Mouse (Mus musculus) cerebellum, postnatal 14 days (tissue): Measurements from ENCODE around the gene Ephb4.

ENCODE experiments used
- DNase-seq, 2 experiments: peaks; one replicate each; pipeline ENCODE4 v3.0.0; 2021; ENCODE audit warnings: mixed read lengths in 2 of 2

The Ephb4 gene

GRCm38 (mm10) chr5:137335066-137335465 lies 14.8 kb upstream of the Ephb4 start:
- DNase-seq, result no peak

GRCm38 (mm10) chr5:137337190-137337589 lies 12.7 kb upstream of the Ephb4 start:
- DNase-seq, result no peak

- peak; percentile 92 to 95 for DNase-seq
Measured at GRCm38 (mm10) chr5:137338256-137338655, 11.7 kb upstream of the Ephb4 start.

- DNase-seq, result peak; percentile 70 to 73
Measured at GRCm38 (mm10) chr5:137338663-137339289, 11.1 kb upstream of the Ephb4 start.

- peak; percentile 51 to 64 for DNase-seq
Measured at GRCm38 (mm10) chr5:137339290-137339979, 10.5 kb upstream of the Ephb4 start.

- no peak for DNase-seq
Measured at GRCm38 (mm10) chr5:137340222-137340621, 9.7 kb upstream of the Ephb4 start.

GRCm38 (mm10) chr5:137342407-137343012 lies 7.4 kb upstream of the Ephb4 start:
- DNase-seq, result no peak

GRCm38 (mm10) chr5:137343412-137343811 lies 6.5 kb upstream of the Ephb4 start:
- no peak for DNase-seq

GRCm38 (mm10) chr5:137343869-137344268 lies 6.0 kb upstream of the Ephb4 start:
- DNase-seq, result no peak

GRCm38 (mm10) chr5:137345821-137346220 lies 4.1 kb upstream of the Ephb4 start:
- no peak for DNase-seq

- no peak for DNase-seq
Measured at GRCm38 (mm10) chr5:137346388-137346787, 3.5 kb upstream of the Ephb4 start.

- no peak for DNase-seq
Measured at GRCm38 (mm10) chr5:137346983-137347382, 2.9 kb upstream of the Ephb4 start.

- no peak for DNase-seq
Measured at GRCm38 (mm10) chr5:137347856-137348255, 2.1 kb upstream of the Ephb4 start.

GRCm38 (mm10) chr5:137348482-137349383 lies 1.2 kb upstream of the Ephb4 start:
- DNase-seq, result no peak

- DNase-seq, result no peak
Measured at GRCm38 (mm10) chr5:137350205-137351057, 522 bp downstream of the Ephb4 start.

GRCm38 (mm10) chr5:137351058-137351380 lies 1.1 kb downstream of the Ephb4 start:
- no peak for DNase-seq

- DNase-seq, result no peak
Measured at GRCm38 (mm10) chr5:137351394-137351793, 1.5 kb downstream of the Ephb4 start.

GRCm38 (mm10) chr5:137352011-137352975 lies 2.4 kb downstream of the Ephb4 start:
- no peak for DNase-seq

GRCm38 (mm10) chr5:137354091-137354490 lies 4.2 kb downstream of the Ephb4 start:
- DNase-seq, result no peak

- no peak for DNase-seq
Measured at GRCm38 (mm10) chr5:137358382-137358781, 8.5 kb downstream of the Ephb4 start.

- no peak for DNase-seq
Measured at GRCm38 (mm10) chr5:137369665-137370064, 19.8 kb downstream of the Ephb4 start.
